Mouse (Mus musculus) ES-E14 (cell line): ENCODE results near the gene Syce1l. TPM values are rescaled to one million over a fixed set of nuclear protein-coding genes. Genes with fewer than 3 reads are reported as not detected.

Experiments used
- DNase-seq: peaks from one replicate; pipeline ENCODE4 v3.0.0-alpha.2; 2013; ENCODE audit warnings: low read depth, low spot score
- H3K27ac ChIP-seq: 2 replicates; pipeline ENCODE4 v1.5.1; 2012; ENCODE audit warnings: low read depth, mild to moderate bottlenecking, low read length, moderate library complexity, mixed read lengths; ENCODE audit not compliant: poor library complexity, insufficient read depth, severe bottlenecking
- H3K36me3 ChIP-seq: 2 replicates; pipeline ENCODE4 v1.6.1; 2012; ENCODE audit warnings: mild to moderate bottlenecking, low read length, moderate library complexity, mixed read lengths; ENCODE audit not compliant: control insufficient read depth, poor library complexity, insufficient read depth, severe bottlenecking
- H3K4me1 ChIP-seq, 2 experiments: fragments of 150-350 bp in 1 of 2; sonication (generic) in 1 of 2; 2 replicates each; pipeline ENCODE4 v1.6.1; 2012; ENCODE audit warnings: low read length in 2 of 2, mild to moderate bottlenecking in 1 of 2, mixed read lengths in 1 of 2; ENCODE audit not compliant: control insufficient read depth in 2 of 2, insufficient read depth in 2 of 2, poor library complexity in 1 of 2
- H3K4me3 ChIP-seq, 2 experiments: fragments of 150-350 bp in 1 of 2; sonication (generic) in 1 of 2; 2 replicates each; pipeline ENCODE4 v1.5.1; 2012; ENCODE audit warnings: low read length in 2 of 2, low read depth in 1 of 2, mild to moderate bottlenecking in 1 of 2, mixed read lengths in 1 of 2; ENCODE audit not compliant: insufficient read depth in 1 of 2, poor library complexity in 1 of 2, severe bottlenecking in 1 of 2
- H3K9ac ChIP-seq: 2 replicates; pipeline ENCODE4 v1.6.1; 2012; ENCODE audit warnings: low read depth, mild to moderate bottlenecking, low read length, mixed read lengths; ENCODE audit not compliant: poor library complexity, insufficient read depth, severe bottlenecking
- H3K9me3 ChIP-seq: fragments of 150-350 bp; sonication (generic); 2 replicates; pipeline ENCODE4 v1.6.1; 2012; ENCODE audit warnings: low read depth, mild to moderate bottlenecking, low read length; ENCODE audit not compliant: control insufficient read depth, insufficient read depth
- CHD2 ChIP-seq: IDR thresholded peaks from 2 replicates; pipeline ENCODE4 v1.6.1; 2014; ENCODE audit warnings: mild to moderate bottlenecking, low read depth, low read length, inconsistent platforms
- HCFC1 ChIP-seq: IDR thresholded peaks from 2 replicates; pipeline ENCODE4 v1.6.1; 2012; ENCODE audit warnings: low read length, inconsistent platforms, borderline replicate concordance; ENCODE audit not compliant: insufficient read depth
- MAFK ChIP-seq: IDR thresholded peaks from 2 replicates; pipeline ENCODE4 v1.6.1; 2014; ENCODE audit warnings: mild to moderate bottlenecking, low read depth, low read length, inconsistent platforms; ENCODE audit not compliant: insufficient read depth
- ZC3H11A ChIP-seq: IDR thresholded peaks from 2 replicates; pipeline ENCODE4 v1.6.1; 2012; ENCODE audit warnings: low read depth, mild to moderate bottlenecking, inconsistent platforms, low read length, borderline replicate concordance
- ZNF384 ChIP-seq: IDR thresholded peaks from 2 replicates; pipeline ENCODE4 v1.6.1; 2012; ENCODE audit warnings: low read depth, low read length, inconsistent platforms
- in situ Hi-C, 2 experiments: fragments of 600-800 bp; cut with MboI; formaldehyde crosslinking; loops; one replicate each; pipeline ENCODE4 v1.15.1; 2025; ENCODE audit warnings: low sequenced_read_pairs in 2 of 2, inconsistent platforms in 1 of 2; ENCODE audit not compliant: unreplicated experiment in 2 of 2
- total RNA-seq: library from RNA; depleted of rRNA; stranded (reverse); fragments of 300-350 nt; gene quantifications from 2 replicates; pipeline ENCODE4 v1.2.3, GENCODE M21; 2012

Syce1l gene
- total RNA-seq, 1 experiment: not detected

DNA sequence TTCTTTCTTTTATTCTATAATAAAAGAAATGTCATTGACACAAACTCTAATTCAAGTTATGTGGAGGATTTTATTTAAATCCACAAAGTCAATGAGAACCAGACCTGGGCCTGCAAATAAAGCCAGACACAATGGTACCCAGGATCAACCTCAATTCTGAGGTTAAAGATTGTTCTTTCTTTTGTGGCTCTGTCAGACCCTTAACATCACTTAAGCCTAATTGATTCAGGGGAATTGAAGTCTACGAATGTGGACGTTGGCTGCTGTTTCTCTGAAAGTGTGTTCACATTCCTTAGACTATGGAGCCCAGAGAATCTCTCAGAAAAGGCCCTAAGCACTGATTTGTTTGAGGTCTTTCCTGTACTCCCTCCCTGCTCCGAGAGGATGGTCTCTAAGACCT, 30.3 kb downstream of the Syce1l start:
- Histone ChIP-seq H3K36me3 (no peaks in the 10 kb centered on the region), H3K4me3 (no peak overlapping the region), H3K9ac (no peak overlapping the region), H3K27ac (no peak overlapping the region), H3K9me3 (no peaks in the 10 kb centered on the region), H3K4me1 (no peaks in the 10 kb centered on the region)
- in situ Hi-C loops: loop anchor here (5.0 to 25.0 kb wide), 2 partner anchors 304 to 314 kb away; no protein-coding TSS in a partner anchor
- TF ChIP-seq ZNF384 (no peak), CHD2 (no peak), HCFC1 (no peak), MAFK (no peak), ZC3H11A (no peak)
- no peak for DNase-seq

GRCm38 (mm10) chr8:113674611-113675010, 31.6 kb downstream of the Syce1l start:
- no peak for TF ChIP-seq ZC3H11A
- TF ChIP-seq MAFK: no peak
- no peak for TF ChIP-seq CHD2
- TF ChIP-seq ZNF384: no peak
- no peak for TF ChIP-seq HCFC1
- H3K4me3 ChIP-seq: no peak overlapping the region
- H3K36me3 ChIP-seq: no peaks in the 10 kb centered on the region
- no peak overlapping the region for H3K27ac ChIP-seq
- no peaks in the 10 kb centered on the region for H3K4me1 ChIP-seq
- in situ Hi-C loops: loop anchor here (5.0 to 25.0 kb wide), 2 partner anchors 303 to 313 kb away; no protein-coding TSS in a partner anchor
- no peaks in the 10 kb centered on the region for H3K9me3 ChIP-seq
- no peak overlapping the region for H3K9ac ChIP-seq
- DNase-seq: no peak

DNA sequence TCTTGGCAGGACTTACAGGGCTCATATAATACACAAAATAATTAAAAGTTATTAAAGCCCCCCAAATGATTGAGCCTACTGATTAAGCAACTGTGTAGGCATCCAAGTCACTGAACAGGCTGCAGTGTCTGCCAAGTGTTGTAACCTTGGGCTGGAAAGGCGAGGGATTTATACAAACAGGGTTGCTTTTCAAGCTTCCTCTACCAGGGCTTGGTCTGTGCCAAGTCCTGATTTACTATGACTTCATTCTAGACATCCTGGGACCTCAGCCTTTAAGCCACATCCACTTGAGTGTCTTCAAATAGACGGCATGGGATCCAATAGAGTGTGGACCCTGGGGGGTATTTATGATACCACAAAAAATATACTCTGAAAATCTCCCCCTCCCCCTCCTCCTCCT, 32.3 kb downstream of the Syce1l start:
- TF ChIP-seq HCFC1: no peak
- no peak for TF ChIP-seq MAFK
- TF ChIP-seq ZC3H11A: no peak
- no peak for TF ChIP-seq ZNF384
- TF ChIP-seq CHD2: no peak
- in situ Hi-C loops: no loop called here
- DNase-seq: no peak
- Histone ChIP-seq H3K27ac (no peak overlapping the region), H3K9ac (no peak overlapping the region), H3K9me3 (no peaks in the 10 kb centered on the region), H3K4me1 (no peaks in the 10 kb centered on the region), H3K36me3 (no peaks in the 10 kb centered on the region), H3K4me3 (no peak overlapping the region)

- TF ChIP-seq CHD2: no peak
- no peak for TF ChIP-seq HCFC1
- TF ChIP-seq ZNF384: no peak
- no peak for TF ChIP-seq ZC3H11A
- TF ChIP-seq MAFK: no peak
- H3K9me3 ChIP-seq: no peaks in the 10 kb centered on the region
- H3K36me3 ChIP-seq: no peaks in the 10 kb centered on the region
- no peaks in the 10 kb centered on the region for H3K4me1 ChIP-seq
- DNase-seq: no peak
- in situ Hi-C loops: no loop called here
- no peak overlapping the region for H3K4me3 ChIP-seq
- no peak overlapping the region for H3K27ac ChIP-seq
- no peak overlapping the region for H3K9ac ChIP-seq
These were observed 33.8 kb downstream of the Syce1l start for GRCm38 (mm10) chr8:113676811-113677210.

DNA sequence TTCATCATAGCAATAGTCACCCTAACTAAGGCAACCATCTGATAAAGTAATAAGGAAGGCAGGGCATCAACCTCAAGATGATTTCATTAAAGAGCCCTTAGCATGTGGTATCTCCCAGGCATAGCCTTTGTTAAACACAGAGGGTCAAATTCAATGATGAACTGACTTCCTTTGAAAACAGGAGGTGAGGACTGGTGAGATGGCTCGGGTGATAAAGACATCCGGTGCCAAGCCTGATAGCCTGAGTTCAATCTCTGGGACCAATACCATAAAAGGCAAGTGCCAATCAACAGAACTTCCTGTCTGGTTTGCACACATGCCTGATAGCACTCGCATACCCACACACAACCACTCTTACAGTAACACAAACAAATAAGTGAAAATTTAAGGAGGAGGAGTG, 36.3 kb downstream of the Syce1l start:
- no peaks in the 10 kb centered on the region for H3K4me1 ChIP-seq
- DNase-seq: no peak
- H3K9me3 ChIP-seq: no peaks in the 10 kb centered on the region
- no peak overlapping the region for H3K4me3 ChIP-seq
- no peak for TF ChIP-seq MAFK
- no peak for TF ChIP-seq ZNF384
- no peak for TF ChIP-seq ZC3H11A
- no peak for TF ChIP-seq HCFC1
- TF ChIP-seq CHD2: no peak
- no peak overlapping the region for H3K27ac ChIP-seq
- in situ Hi-C loops: no loop called here
- H3K36me3 ChIP-seq: no peaks in the 10 kb centered on the region
- H3K9ac ChIP-seq: no peak overlapping the region
